Mouse (Mus musculus): ENCODE results near the gene Vps36. TPM values are rescaled to one million over a fixed set of nuclear protein-coding genes. Genes with fewer than 3 reads are reported as not detected.

Vps36 gene
- total RNA-seq, 2 experiments from 2014 or later, result 47.3 to 49.8 TPM

DNA sequence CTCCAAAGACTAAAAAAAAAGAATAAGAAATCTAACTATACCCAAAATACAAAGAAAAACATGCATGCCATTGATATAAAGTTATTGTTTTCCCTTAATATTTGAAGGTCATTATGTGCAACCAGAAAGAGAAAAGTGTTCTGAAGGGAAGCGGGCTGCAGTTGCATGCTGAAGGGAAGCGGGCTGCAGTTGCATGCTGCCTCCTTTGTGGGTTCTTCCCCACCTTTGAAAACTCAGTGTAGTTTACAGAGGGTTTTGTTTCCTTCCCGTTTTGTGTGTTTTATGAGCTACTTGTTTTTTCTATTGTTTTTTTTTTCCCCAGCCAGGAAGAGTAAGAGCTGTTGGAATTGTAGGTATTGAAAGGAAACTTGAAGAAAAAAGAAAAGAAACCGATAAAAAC lies 14.9 kb downstream of the Vps36 start:
- peak; percentile 69 for ATAC-seq (ENCODE audit: poor library complexity, severe bottlenecking)

DNA sequence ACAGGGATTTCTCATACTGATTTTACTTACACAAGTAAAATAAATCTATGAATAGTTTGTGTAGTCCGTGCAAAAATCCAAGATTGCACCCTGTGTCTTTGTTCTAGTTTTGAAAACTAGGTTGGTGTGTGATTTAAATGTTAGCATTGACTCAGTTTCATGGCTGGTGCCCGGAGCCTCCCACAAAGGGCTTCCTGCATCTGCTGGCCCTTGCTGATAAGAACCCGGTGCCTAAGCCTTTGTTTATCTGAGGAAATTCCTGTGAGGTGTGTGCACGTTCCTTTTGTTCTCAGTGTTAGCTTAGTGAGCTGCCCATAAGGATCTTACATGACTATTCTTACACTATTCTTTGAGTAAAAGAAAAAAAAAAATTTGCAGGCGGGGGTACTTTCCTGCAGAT lies 16.4 kb downstream of the Vps36 start:
- ATAC-seq (ENCODE audit: poor library complexity, severe bottlenecking), result no peak

DNA sequence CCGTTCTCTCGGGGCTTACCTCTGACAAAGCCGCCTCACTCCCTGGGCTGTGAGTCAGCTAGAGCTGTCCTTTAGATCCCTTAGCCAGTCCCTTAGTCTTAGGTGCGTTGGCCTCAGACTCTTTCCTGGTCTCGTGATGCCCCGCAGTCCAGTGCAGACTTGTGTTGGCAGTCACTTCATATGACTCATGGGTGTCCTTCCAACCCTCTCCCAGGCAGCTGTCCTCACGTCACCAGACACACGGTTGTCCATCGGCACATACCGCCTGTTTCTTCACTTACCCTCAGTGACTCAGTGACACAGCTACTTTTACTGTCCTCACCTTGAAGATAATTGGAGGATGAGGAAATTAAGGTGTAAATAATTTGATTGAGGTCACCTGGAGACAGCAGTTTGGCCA lies 22.2 kb downstream of the Vps36 start:
- ATAC-seq (ENCODE audit: poor library complexity, severe bottlenecking), result no peak

DNA sequence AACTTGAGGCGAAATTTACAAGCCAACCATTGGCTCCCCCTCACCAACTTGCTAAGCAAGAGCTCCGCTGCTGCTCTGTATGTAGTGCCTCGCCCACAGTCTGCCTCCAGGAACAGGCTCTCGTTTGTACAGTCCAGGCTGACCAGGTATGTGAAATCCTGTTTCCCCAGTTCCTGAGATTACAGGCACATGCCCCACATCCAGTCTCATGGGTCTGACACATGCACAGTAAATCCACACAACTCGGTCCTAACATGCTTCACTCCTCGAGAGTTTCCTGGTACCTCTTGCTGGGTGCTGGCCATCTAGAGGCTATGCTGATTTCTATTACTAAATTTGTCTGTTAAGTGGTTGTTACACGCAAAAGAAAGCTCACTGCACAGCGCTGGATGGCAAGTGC lies 33.8 kb downstream of the Vps36 start:
- no peak for ATAC-seq (ENCODE audit: poor library complexity, severe bottlenecking)

DNA sequence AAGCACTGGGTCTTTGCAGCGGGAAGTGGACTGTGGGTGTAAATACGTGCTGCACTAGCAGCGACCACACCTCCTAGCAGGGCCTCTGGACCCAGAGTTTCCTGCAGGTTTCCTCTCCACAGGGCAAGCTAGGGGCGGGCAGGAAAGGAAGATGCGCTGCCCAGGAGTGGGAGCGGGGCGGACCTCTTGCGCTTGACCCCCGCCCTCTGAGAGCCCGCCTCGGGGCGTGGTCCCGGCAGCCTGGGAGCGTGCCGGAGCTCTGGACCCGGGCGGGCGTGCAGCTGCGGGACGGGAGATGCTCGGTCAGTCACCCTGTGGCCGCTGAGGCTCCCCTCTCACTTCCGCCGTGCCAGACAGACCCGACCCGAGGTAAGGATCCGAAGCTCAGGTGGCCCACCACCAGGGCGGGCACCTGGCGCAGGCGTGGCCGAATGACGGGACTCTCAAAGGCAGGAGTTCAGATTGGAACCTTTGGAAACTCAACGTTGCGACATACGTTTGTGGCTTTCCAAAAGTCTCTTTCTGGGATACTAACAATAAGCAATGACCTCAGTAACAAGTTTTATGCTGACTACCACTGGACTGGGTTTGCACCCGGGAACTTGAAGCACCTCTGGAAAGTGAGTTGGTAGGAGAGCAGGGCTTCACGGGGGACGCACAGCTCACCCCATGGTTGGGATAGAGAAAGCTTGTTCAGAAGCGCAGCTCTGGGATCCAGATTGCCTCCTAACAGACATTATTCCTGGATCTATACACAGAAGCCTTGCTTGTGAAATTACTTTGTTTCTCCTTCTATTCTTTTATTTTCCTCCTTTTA lies 34.7 kb downstream of the Vps36 start, which contains the start of gene Thsd1:
TSS of gene Thsd1 (plus strand) at position 253 of the 817 bp plus-strand sequence.
- peak; percentile 85 for ATAC-seq (ENCODE audit: poor library complexity, severe bottlenecking)

DNA sequence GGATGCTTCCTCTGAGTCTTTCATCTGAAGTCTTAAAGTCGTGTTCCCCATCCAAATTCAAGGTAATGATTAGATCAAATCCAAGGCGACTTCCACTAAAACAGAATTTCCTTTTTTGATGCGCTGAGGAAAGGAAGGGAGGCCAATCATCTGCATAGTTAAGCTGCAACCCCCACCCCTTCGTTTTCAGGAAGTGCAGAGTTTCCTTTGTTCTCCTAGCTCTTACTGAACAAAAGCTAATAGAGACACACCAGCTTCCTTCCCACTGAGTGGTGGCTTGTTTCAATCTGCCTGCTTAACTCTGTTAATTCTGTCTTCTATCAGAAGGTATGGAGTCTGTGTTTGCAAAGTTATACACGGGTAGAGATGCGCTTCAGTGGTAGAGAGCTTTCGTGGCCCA lies 36.0 kb downstream of the Vps36 start:
- ATAC-seq (ENCODE audit: poor library complexity, severe bottlenecking), result peak; percentile 71

DNA sequence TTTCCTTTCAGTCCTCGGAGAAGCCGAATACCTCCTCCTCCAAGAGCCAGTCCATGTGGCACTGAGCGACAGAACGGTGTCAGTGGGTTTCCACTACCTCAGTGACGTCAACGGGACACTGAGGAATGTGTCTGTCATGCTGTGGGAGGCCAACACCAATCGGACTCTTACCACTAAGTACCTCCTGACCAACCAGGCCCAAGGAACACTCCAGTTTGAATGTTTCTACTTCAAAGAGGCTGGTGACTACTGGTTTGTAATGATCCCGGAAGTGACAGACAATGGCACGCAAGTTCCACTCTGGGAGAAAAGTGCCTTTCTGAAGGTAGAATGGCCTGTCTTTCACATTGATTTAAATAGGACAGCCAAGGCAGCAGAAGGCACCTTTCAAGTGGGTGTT lies 50.4 kb downstream of the Vps36 start:
- no peak for ATAC-seq (ENCODE audit: poor library complexity, severe bottlenecking)

DNA sequence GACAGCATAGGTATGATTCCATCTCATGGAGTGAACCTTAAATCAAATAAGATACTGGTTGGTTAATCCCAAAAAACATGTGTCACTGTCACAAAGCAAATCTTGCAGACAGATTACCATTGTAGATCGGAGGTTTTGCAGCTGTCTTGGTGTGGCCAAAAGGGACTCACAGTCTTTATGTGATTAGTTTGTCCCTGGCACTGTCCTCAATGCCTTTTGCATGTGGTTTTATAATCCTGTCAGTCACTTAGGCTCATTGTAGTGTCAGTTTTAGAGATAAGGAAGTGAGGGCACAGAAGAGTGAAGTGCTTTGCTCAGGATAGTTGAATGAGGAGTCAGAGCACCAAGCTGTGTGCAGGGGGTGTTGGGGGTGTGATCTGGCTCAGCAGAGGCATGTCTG lies 53.1 kb downstream of the Vps36 start:
- ATAC-seq (ENCODE audit: poor library complexity, severe bottlenecking), result no peak

DNA sequence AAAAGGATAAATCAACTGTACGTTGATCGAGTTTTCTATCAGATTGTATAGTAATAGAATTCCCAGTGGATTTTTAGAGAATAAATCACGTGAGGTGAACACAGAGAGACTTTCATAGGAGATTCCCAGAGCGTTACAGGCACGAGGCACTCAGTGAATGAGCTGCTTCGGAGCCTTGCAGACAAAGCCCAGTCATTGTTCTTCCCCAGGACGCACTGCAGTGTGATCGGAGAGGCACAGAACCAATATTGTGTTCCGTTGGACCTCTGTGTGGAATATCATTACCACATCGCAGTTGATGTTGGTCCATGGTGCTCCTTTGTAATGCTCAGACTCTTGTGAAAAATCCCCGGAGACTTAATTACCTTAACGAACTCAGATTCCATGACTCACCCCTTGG lies 55.3 kb downstream of the Vps36 start:
- no peak for ATAC-seq (ENCODE audit: poor library complexity, severe bottlenecking)

DNA sequence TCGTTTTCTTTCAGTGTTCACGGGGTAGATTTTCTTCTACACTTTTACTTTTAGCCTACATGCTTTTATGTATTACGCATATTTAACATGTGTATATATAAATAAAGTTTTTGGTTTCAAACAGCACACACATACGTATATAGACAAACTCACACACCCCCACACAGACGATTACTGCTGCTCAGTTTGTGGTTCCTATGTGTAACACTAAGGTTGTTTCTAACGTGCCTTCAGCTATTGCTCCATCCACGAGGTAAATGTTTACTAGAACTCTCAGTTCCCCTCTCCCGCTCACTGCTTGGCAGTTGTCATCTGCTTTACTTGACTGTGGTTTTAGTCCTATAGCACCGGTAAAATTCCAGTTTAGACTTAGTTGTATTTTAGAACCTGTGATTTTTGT lies 56.5 kb downstream of the Vps36 start:
- 0 out of 2 replicates have a peak, but pooled peaks have one; percentile 38 for ATAC-seq (ENCODE audit: poor library complexity, severe bottlenecking)

DNA sequence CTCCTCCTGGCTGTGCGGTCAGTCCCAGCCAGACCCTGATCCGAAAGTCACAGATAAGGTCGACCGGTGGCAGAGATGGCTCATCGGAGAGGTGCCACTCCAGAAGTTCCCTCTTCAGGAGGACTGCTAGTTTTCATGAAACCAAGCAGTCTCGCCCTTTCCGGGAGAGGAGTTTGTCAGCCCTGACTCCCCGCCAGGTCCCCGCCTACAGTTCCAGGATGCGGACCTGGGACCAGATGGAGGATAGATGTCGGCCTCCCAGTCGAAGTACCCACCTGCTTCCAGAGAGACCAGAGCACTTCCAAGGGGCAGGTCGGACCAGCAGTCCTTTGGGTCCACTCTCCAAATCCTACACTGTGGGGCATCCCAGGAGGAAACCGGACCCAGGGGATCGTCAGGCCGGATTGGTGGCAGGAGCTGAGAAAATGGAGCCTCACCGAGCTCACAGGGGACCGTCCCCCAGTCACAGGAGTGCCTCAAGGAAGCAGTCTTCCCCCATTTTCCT lies 66.4 kb downstream of the Vps36 start:
- no peak for ATAC-seq (ENCODE audit: poor library complexity, severe bottlenecking)

DNA sequence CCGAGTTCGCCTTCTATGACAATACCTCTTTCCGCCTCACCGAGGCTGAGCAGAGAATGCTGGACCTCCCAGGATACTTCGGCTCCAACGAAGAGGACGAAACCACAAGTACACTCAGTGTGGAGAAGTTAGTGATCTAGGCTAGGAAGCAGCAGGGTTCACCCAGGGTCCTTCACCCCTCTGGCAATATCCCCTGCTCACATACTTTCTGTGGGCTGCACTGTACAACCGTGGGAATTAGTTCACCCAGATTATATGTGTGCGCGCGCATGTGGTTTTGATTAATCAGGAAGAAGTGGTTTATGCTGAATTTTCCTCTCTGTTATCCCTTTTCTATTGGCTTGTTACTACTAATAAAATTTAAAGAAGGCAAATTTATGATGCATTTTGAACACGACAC lies 66.9 kb downstream of the Vps36 start:
- ATAC-seq (ENCODE audit: poor library complexity, severe bottlenecking), result no peak

DNA sequence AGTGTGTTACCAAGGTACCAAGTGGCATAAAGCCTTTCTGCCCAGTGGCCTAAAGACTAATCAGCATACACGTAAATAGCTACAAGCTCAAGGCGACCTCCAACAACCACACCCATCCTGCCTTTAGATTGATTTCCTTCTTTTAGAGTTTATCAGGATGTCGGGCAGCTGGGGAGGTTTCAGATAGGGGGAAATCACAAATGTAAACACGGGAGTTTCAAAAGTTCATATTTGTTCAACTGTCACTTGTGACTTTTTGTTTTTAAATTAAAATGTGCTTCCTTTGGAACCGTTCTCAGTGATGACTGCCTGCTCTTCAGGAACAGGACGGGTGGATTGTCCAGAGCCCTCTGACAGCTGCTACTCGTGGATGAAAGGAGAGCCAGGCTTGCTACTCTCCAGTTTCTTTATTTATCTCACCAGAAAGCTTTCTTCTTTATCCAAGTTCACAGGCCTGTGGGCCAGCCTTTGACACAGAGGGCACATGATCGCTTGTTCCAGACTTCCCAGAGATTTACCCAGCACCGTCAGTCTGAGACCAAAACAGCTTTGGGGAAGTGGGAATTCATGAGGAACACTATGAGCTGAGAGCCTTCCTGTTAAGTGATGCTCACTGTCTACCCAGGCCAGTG lies 67.6 kb downstream of the Vps36 start:
- ATAC-seq (ENCODE audit: poor library complexity, severe bottlenecking), result peak; percentile 60; the same call in 1 of the 2 replicates

DNA sequence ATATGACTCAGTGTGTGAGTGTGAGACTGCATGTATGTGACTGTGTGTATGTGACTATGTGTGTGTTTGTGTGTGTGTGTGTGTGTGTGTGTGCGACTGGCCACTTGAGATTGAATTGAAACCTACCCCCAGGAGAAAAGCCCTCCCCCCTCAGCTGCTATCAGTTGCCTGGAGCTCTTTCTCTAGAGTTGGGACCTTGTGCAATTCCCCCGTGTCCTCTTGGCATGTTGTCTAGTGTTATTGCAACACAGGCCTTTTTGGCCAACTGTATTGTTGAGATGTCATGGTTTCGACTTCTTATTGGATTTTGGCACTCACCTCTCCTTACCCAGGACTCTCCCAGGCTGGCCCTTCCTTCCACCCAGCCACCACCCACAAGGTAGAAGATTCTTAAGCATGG lies 69.7 kb downstream of the Vps36 start:
- peak; percentile 30 for ATAC-seq (ENCODE audit: poor library complexity, severe bottlenecking)

DNA sequence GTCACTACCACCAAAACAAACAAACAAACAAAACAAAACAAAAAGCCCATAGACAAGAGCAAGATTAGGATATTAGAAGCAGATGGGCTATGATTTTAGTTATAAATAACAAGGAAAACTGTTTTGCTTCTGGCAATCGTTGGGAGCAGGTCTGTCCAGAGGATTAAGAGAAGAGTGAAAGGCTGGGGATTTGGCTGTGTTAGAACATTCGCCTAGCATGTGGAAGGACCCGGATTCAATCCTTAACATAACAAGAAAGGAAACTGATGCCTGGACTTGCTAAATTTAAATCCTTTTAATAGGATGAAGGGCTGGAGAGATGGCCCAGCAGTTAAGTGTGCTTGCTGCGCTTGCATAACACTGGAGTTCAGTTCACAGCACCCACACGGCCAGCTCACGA lies 71.7 kb downstream of the Vps36 start:
- no peak for ATAC-seq (ENCODE audit: poor library complexity, severe bottlenecking)

DNA sequence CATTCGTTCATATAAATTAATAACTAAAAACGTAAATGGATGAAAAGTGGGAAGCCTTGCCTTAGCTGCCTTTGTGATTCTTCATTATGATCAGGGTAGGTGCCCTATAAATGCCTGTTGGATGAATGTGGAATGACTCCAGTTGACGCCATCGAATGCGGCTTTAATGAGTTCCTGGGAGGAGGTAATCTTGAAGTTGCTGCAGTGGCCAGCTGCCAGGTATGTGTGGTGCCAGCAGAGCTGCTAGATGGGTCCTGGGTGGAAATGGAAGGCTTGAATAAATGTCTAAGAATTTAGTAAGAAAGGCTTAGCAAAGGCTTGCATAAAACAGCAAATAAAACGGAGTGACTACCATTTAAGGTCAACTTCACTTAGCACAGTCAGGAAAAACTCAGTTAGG lies 72.2 kb downstream of the Vps36 start:
- ATAC-seq (ENCODE audit: poor library complexity, severe bottlenecking), result no peak

DNA sequence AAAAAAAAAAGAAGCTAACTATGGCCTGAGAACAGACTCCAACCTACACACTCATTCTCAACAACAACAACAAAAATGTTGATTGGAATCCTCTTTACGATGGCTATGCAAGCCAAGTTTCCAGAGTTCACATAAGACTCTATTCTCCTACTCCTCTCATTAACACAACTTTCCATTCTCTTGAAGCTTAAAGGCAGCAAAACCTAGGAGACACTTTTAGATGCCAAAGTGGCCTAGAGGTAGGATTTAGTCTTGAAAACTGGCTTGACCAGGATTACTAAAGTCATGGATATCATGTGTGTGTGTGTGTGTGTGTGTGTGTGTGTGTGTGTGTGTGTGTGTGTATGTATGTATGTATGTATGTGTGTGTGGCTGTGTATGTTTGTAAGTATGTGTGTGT lies 72.6 kb downstream of the Vps36 start:
- no peak for ATAC-seq (ENCODE audit: poor library complexity, severe bottlenecking)

DNA sequence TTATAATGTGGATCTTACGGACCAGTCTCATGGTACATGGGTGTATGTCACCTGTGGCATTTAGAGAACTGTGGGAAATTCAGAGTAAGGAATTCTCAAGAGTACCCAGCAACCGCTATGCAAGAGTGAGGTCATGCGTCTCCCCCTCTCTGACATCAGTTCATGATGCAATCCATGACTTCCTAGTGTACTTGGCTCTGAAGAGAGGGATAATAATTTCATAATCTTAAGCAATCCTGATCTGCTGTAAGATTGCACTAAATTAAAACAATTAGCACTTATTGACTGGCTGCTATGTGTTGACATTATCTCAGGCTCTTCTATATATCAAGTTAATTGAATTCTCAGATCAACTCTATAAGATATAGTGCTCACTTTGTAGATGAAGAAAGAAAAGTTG lies 74.2 kb downstream of the Vps36 start:
- ATAC-seq (ENCODE audit: poor library complexity, severe bottlenecking), result no peak

Measured in megakaryocyte, adult 5-6 weeks (primary cell).